Mouse (Mus musculus): Measurements from ENCODE around the gene Dennd1b. TPM values are rescaled to one million over a fixed set of nuclear protein-coding genes. Genes with fewer than 3 reads are reported as not detected.
A peak's percentile ranks its signal among the peaks of the same experiment; 100 is the strongest.

Dennd1b gene
- 17.6 and 18.9 TPM in 2 replicates for total RNA-seq (2012; rRNA removed)

DNA sequence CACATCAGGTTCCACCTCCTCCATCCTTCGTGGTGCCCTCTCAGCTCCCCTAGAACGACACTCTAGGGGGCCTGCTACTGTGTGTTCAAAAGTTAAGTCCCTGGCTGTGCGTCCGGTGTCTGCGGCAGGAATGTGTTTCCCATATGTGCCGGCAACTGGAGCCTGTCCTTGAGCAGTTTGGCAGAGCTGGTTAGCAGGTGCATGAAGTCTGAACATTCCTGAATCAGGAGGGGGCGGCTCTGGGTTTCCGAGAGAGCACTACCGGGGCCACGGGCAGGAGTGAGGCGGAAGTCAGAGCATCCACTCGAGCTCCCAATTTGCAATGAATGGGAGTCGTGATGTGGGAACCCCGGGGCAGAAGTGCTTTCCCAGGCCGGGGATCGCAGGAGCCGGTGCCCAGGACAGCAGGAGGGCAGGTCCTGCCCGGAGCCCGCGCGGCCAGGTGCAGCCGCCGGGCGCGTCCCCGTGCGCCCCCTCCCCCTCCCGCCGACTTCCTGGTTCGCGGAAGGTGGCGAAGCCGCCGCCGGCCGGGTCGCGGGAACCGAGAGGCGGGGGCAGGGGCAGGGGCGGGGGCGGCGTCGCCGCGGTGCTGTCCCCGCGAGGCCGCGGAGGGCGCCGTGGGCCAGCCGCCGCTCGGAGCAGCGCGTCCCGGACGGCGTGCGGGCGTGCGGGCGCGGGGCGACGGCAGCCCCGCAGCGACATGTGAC, at the start of gene Dennd1b:
Dennd1b (plus strand) TSS at position 275 of the 707 bp plus-strand sequence.
- in situ Hi-C loops (cut with MboI; ENCODE audit: low sequenced_read_pairs in 2 of 2, unreplicated experiment in 2 of 2), result no loop called here
- 0 out of 2 replicates have a peak, but pooled peaks have one; percentile 17 for TF ChIP-seq HCFC1 (IDR thresholded peaks at IDR 0.05; ENCODE audit: borderline replicate concordance, insufficient read depth, low read length)
- no peak for TF ChIP-seq MAFK (IDR thresholded peaks at IDR 0.05; ENCODE audit: insufficient read depth, low read depth, low read length)
- peak within 1 kb of the TSS; percentile 66 for H3K27ac ChIP-seq (ENCODE audit: insufficient read depth, low read depth, low read length, poor library complexity, severe bottlenecking)
- H3K36me3 ChIP-seq (ENCODE audit: control insufficient read depth, insufficient read depth, low read length, poor library complexity, severe bottlenecking), result peaks cover 3% of the 10 kb centered on the region; the same call in 1 of the 2 replicates
- peak within 1 kb of the TSS; percentile 96 for H3K9ac ChIP-seq (ENCODE audit: insufficient read depth, low read depth, low read length, poor library complexity, severe bottlenecking)
- peak within 1 kb of the TSS; percentile 82 to 99 for H3K4me3 ChIP-seq (ENCODE audit: insufficient read depth in 1 of 2, low read depth in 1 of 2, low read length in 2 of 2, poor library complexity in 1 of 2, severe bottlenecking in 1 of 2)
- H3K9me3 ChIP-seq (ENCODE audit: control insufficient read depth, insufficient read depth, low read depth, low read length), result no peaks in the 10 kb centered on the region
- peak; percentile 56 for DNase-seq (ENCODE audit: low read depth, low spot score)
- 0 out of 4 replicates have a peak, but pooled peaks cover 0 to 2% of the 10 kb centered on the region in 2 experiments for H3K4me1 ChIP-seq (ENCODE audit: control insufficient read depth in 2 of 2, insufficient read depth in 2 of 2, low read length in 2 of 2, poor library complexity in 1 of 2)

- no peak overlapping the region for H3K9ac ChIP-seq (ENCODE audit: insufficient read depth, low read depth, low read length, poor library complexity, severe bottlenecking)
- TF ChIP-seq CHD2 (IDR thresholded peaks at IDR 0.05; ENCODE audit: low read depth, low read length) (no peak), ZNF384 (IDR thresholded peaks at IDR 0.05; ENCODE audit: low read depth, low read length) (no peak), ZC3H11A (IDR thresholded peaks at IDR 0.05; ENCODE audit: borderline replicate concordance, low read depth, low read length) (no peak), HCFC1 (IDR thresholded peaks at IDR 0.05; ENCODE audit: borderline replicate concordance, insufficient read depth, low read length) (no peak)
- H3K4me3 ChIP-seq (ENCODE audit: insufficient read depth in 1 of 2, low read depth in 1 of 2, low read length in 2 of 2, poor library complexity in 1 of 2, severe bottlenecking in 1 of 2), result no peak overlapping the region
- no peaks in the 10 kb centered on the region for H3K4me1 ChIP-seq (ENCODE audit: control insufficient read depth in 2 of 2, insufficient read depth in 2 of 2, low read length in 2 of 2, poor library complexity in 1 of 2)
- H3K9me3 ChIP-seq (ENCODE audit: control insufficient read depth, insufficient read depth, low read depth, low read length), result no peaks in the 10 kb centered on the region
- no peak overlapping the region for H3K27ac ChIP-seq (ENCODE audit: insufficient read depth, low read depth, low read length, poor library complexity, severe bottlenecking)
- in situ Hi-C loops (cut with MboI; ENCODE audit: low sequenced_read_pairs in 2 of 2, unreplicated experiment in 2 of 2), result no loop called here
- no peak for DNase-seq (ENCODE audit: low read depth, low spot score)
- no peaks in the 10 kb centered on the region for H3K36me3 ChIP-seq (ENCODE audit: control insufficient read depth, insufficient read depth, low read length, poor library complexity, severe bottlenecking)
Observed at GRCm38 (mm10) chr1:138915596-138915995, 47.6 kb upstream of the Dennd1b start.

DNA sequence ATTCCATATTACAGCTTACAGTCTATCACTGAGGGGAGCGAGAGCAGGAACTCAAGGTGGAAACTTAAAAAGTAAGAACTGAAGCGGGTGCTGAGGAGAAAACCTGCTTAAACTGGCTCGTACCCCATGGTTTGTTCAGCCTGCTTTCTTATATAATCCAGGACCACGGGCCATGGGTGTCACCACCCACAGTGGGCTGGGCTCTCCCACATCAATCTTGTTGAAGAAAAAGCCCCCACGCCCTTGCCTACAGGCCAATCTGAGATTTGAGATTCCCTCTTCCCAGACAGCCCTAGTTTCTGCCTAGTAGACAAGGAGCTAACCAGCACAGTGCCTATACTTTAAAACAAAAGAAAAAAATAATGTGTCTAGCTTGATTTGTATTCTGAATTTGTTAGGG, 43.6 kb upstream of the Dennd1b start:
- in situ Hi-C loops (cut with MboI; ENCODE audit: low sequenced_read_pairs in 2 of 2, unreplicated experiment in 2 of 2), result no loop called here
- Histone ChIP-seq H3K4me1 (ENCODE audit: control insufficient read depth in 2 of 2, insufficient read depth in 2 of 2, low read length in 2 of 2, poor library complexity in 1 of 2) (no peaks in the 10 kb centered on the region), H3K36me3 (ENCODE audit: control insufficient read depth, insufficient read depth, low read length, poor library complexity, severe bottlenecking) (no peaks in the 10 kb centered on the region), H3K9ac (ENCODE audit: insufficient read depth, low read depth, low read length, poor library complexity, severe bottlenecking) (no peak overlapping the region), H3K9me3 (ENCODE audit: control insufficient read depth, insufficient read depth, low read depth, low read length) (no peaks in the 10 kb centered on the region), H3K4me3 (ENCODE audit: insufficient read depth in 1 of 2, low read depth in 1 of 2, low read length in 2 of 2, poor library complexity in 1 of 2, severe bottlenecking in 1 of 2) (no peak overlapping the region), H3K27ac (ENCODE audit: insufficient read depth, low read depth, low read length, poor library complexity, severe bottlenecking) (no peak overlapping the region)
- no peak for DNase-seq (ENCODE audit: low read depth, low spot score)
- TF ChIP-seq HCFC1 (IDR thresholded peaks at IDR 0.05; ENCODE audit: borderline replicate concordance, insufficient read depth, low read length), result no peak
- no peak for TF ChIP-seq ZNF384 (IDR thresholded peaks at IDR 0.05; ENCODE audit: low read depth, low read length)
- no peak for TF ChIP-seq CHD2 (IDR thresholded peaks at IDR 0.05; ENCODE audit: low read depth, low read length)

DNA sequence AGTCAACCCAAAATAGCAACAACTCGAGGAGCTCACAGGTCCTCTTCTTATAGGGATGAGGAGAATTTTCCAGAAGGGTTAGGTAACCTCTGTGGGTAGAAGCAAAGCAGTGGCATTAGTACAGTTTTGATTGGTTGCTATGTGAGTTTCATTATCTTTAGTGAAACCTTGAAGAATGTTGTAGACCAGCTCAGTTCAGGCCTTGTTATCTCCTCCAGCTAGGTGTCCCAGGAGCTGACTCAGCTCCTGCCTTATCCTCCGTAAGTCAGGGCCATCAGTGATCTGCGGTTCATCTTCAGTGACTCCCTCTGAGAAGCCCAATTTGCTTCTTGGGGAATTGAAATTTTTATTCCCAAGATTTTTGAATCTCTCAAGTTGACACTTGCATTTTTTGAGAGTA, 43.2 kb upstream of the Dennd1b start:
- no peak for TF ChIP-seq ZNF384 (IDR thresholded peaks at IDR 0.05; ENCODE audit: low read depth, low read length)
- TF ChIP-seq HCFC1 (IDR thresholded peaks at IDR 0.05; ENCODE audit: borderline replicate concordance, insufficient read depth, low read length), result no peak
- no peak for TF ChIP-seq MAFK (IDR thresholded peaks at IDR 0.05; ENCODE audit: insufficient read depth, low read depth, low read length)
- TF ChIP-seq ZC3H11A (IDR thresholded peaks at IDR 0.05; ENCODE audit: borderline replicate concordance, low read depth, low read length), result no peak
- no peak for TF ChIP-seq CHD2 (IDR thresholded peaks at IDR 0.05; ENCODE audit: low read depth, low read length)
- H3K4me1 ChIP-seq (ENCODE audit: control insufficient read depth in 2 of 2, insufficient read depth in 2 of 2, low read length in 2 of 2, poor library complexity in 1 of 2), result no peaks in the 10 kb centered on the region
- no peak overlapping the region for H3K27ac ChIP-seq (ENCODE audit: insufficient read depth, low read depth, low read length, poor library complexity, severe bottlenecking)
- no peaks in the 10 kb centered on the region for H3K9me3 ChIP-seq (ENCODE audit: control insufficient read depth, insufficient read depth, low read depth, low read length)
- in situ Hi-C loops (cut with MboI; ENCODE audit: low sequenced_read_pairs in 2 of 2, unreplicated experiment in 2 of 2), result no loop called here
- H3K9ac ChIP-seq (ENCODE audit: insufficient read depth, low read depth, low read length, poor library complexity, severe bottlenecking), result no peak overlapping the region
- no peak for DNase-seq (ENCODE audit: low read depth, low spot score)
- H3K4me3 ChIP-seq (ENCODE audit: insufficient read depth in 1 of 2, low read depth in 1 of 2, low read length in 2 of 2, poor library complexity in 1 of 2, severe bottlenecking in 1 of 2), result no peak overlapping the region
- no peaks in the 10 kb centered on the region for H3K36me3 ChIP-seq (ENCODE audit: control insufficient read depth, insufficient read depth, low read length, poor library complexity, severe bottlenecking)

- in situ Hi-C loops (cut with MboI; ENCODE audit: low sequenced_read_pairs in 2 of 2, unreplicated experiment in 2 of 2), result no loop called here
- H3K36me3 ChIP-seq (ENCODE audit: control insufficient read depth, insufficient read depth, low read length, poor library complexity, severe bottlenecking), result no peaks in the 10 kb centered on the region
Observed at GRCm38 (mm10) chr1:138920799-138921198, 42.4 kb upstream of the Dennd1b start.

More at GRCm38 (mm10) chr1:138920799-138921198, 42.4 kb upstream of the Dennd1b start:
- no peak overlapping the region for H3K4me3 ChIP-seq (ENCODE audit: insufficient read depth in 1 of 2, low read depth in 1 of 2, low read length in 2 of 2, poor library complexity in 1 of 2, severe bottlenecking in 1 of 2)
- H3K27ac ChIP-seq (ENCODE audit: insufficient read depth, low read depth, low read length, poor library complexity, severe bottlenecking), result no peak overlapping the region
- no peak for TF ChIP-seq ZC3H11A (IDR thresholded peaks at IDR 0.05; ENCODE audit: borderline replicate concordance, low read depth, low read length)
- H3K4me1 ChIP-seq (ENCODE audit: control insufficient read depth in 2 of 2, insufficient read depth in 2 of 2, low read length in 2 of 2, poor library complexity in 1 of 2), result no peaks in the 10 kb centered on the region
- H3K9me3 ChIP-seq (ENCODE audit: control insufficient read depth, insufficient read depth, low read depth, low read length), result no peaks in the 10 kb centered on the region
- no peak for DNase-seq (ENCODE audit: low read depth, low spot score)
- H3K9ac ChIP-seq (ENCODE audit: insufficient read depth, low read depth, low read length, poor library complexity, severe bottlenecking), result no peak overlapping the region

All from ES-E14 (cell line).